Mouse (Mus musculus): ENCODE data around the gene Gm20547.
"Not testable (repeated sequence)": the region's sequence is repeated elsewhere in the genome, so short reads cannot be mapped to it uniquely, and the experiment has no call there.

Gene Gm20547

DNA sequence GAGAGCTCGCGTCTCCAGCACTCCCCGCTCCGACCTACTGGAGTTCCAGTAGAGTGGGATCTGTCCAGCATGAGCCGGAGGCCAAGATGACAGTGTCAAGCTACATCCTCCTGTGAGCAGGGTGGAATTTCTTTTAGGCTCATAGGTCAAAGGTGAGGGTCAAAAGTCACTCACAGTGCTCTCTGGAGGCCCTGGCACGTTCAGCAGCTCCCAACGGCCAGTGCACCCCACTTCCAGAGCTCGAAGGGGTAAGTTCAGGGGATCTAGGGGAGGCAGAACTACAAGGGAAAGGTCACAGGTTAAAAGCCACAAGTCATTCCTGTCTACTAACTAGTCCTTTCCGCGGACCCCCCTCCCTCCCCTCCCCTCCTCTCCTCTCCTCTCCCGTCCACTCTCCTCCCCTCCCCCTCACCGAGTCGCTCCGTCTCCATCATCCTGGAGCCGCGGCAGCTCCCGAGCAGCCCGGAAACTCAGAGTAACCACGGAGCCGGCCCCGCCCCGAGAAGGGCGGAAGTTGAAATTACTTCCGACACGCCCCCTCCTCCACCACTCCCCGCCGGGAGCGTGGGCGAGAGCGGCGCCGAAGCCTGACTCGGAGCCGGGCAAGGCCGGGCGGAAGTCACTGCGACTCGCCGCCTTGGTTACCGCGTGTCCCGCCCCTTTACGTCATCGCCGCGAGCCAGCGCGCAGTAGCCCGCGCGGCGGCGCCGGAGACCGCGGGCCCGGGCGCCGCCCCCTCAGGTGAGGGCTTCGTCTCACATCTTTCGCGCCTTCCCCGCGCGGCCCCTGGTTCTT, 31.9 kb downstream of the Gm20547 start, which contains the start of the genes Skiv2l and Nelfe:
Gene Skiv2l (minus strand): TSS at position 489 of the 795 bp plus-strand sequence.
Gene Nelfe (plus strand): TSS at position 670 of the 795 bp plus-strand sequence.
- peak; percentile 98 for DNase-seq

DNA sequence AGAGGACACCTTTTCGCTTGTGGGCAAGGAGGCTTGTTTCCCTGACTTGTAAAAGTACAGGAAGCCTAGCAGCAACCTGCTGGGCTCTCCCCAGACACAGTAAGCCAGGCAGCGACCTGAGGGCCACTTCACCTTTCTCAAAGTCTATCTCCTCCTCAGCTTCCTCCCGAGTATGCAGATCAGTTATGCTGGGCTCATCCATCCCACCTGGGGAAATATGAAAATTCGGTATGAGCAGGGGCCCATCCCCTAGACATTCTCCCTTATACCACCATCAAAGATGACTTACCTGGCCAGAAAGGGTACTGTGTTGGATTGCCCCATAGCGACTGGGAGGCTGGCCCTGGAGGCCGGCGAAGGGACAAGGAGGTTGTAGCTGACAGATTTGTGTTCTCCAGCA, 34.2 kb downstream of the Gm20547 start:
- DNase-seq: no peak

DNA sequence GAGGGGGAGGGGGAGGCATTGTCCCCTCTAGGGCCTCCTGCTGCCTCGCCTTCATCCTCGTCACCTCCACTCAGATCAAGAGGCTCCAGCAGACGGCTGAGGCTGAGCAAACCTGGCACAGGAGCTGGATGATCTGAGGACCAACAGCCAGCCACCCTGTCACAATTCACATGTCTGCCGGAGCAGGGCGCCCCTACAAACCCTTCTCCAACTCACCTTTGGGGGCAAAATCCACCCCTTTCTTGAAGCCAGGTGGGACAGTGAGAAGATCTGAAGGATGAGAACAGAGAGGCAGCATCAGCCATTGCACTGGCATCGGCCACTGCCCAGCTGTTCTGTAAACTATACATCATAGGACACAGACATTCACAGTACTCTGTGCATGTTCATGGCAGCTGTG, 34.6 kb downstream of the Gm20547 start:
- no peak for DNase-seq

DNA sequence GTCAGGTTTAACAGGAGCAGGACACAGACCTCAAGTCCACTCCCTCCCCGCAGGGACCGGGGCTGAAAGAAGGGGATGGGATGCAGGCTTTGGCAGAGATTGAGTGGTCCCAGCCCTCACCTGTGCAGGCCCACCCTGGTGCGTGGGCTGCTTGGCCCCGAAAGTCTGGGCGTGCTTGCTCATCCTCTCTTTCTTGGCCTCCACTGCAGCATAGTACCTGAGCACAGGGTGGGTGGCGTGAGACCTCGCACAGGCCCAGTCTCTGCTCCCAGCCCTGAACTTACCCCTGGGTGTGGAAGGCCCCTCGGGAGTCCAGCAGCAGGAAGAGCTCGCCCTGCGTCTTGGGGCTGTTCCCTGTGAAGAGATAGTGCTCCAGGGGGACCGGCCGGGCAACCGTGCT, 37.0 kb downstream of the Gm20547 start:
- DNase-seq: no peak

- no peak for DNase-seq
These were observed 41.0 kb downstream of the Gm20547 start for GRCm38 (mm10) chr17:34840736-34841307.

- DNase-seq: no peak
These were observed 43.1 kb downstream of the Gm20547 start for GRCm38 (mm10) chr17:34838785-34839184.

DNA sequence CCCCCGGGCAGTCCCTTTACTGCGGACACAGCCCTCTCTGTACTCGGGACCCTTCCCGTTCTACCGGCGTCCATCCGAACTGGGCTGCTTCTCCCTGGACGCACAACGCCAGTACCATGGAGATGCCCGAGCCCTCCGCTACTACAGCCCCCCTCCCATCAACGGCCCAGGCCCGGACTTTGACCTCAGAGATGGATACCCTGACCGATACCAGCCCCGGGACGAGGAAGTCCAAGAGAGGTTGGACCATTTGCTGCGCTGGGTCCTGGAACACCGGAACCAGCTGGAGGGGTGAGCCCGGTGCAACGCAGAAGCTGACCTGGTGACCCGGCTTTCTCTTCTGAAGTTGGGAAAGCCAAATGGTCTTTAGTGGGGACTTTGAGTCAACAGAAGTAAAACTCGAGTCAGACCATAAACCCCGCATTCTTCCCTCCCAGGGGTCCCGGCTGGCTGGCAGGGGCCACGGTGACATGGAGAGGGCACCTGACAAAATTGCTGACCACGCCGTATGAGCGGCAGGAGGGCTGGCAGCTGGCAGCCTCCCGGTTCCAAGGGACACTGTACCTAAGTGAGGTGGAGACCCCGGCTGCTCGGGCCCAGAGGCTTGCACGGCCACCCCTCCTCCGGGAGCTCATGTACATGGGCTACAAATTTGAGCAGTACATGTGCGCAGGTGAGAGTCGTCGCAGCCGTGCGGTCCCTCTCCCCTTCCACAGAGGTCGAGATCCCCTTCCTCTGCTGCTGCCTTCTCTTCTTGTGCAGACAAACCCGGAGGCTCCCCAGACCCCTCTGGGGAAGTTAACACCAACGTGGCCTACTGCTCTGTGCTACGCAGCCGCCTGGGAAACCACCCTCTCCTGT, 44.1 kb downstream of the Gm20547 start:
- DNase-seq: no peak

- DNase-seq: peak; percentile 95
These were observed 45.0 kb downstream of the Gm20547 start, which contains the start of the genes Stk19 and Dxo for GRCm38 (mm10) chr17:34836856-34837221. Gene Stk19, minus strand, starts transcription at chr17:34836945. Gene Dxo, plus strand, starts transcription at chr17:34837019.

DNA sequence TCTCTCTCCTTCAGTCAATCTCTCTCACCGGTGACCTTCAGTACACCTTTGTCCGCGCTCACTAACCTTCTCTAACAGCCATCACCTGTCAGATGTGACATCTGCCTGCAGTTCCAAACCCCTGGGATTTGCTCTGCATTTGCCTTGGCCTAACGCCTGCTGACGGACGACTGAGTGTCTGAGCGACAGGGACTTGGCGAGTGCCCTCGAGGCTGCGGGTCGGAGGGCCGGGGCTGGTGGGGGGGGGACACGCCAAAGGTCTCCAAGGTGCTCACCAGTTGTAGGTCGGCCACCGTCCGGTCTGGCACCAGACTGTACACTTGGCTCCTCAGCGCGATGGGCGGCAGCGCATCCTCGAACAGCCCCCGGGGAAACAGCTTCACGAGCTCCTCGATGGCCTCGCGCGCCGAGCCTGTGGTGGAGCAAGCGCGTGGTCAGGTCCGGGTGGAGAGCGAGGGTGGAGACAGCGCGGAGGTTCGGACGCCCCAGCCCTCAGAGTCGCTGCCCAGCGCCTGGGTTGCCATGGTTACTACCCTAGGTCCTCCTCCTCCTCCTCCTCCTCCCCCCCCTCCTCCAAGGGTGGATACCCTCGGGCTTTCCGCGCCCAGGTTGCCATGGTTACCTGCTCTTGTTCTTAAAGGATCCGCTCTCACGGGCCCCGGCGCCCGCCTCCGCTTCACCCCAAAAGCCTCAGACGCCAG, 45.5 kb downstream of the Gm20547 start:
- DNase-seq: no peak

- DNase-seq: not testable (repeated sequence)
These were observed 51.1 kb downstream of the Gm20547 start for GRCm38 (mm10) chr17:34830776-34831175.

DNA sequence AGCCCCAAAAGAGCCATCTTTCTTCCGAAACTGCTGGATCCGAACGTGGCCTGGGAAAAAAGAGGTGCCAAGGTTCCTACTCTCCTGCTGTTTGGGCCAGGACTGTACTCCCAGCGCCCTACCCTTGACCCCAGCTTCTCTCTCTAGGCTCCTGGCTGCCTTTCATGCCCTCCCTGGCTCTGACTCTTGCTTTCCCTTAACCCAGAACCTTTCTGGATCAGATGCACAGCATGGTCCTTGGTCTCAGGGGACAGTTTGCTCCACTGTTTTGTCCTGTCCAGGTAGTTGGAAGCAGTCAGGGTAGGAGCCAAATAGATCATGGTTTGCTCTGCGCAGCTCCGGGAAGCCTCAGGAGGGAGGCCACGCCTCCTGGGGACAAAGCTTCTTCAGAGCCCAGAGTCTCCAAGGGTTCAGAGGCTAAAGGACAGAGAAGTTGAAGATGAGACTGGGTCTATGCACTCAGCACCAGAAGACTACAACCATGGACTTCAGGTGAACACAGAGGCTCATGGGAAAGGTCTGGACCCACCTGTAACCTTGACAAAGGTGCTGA, 66.9 kb downstream of the Gm20547 start:
- DNase-seq: no peak

DNA sequence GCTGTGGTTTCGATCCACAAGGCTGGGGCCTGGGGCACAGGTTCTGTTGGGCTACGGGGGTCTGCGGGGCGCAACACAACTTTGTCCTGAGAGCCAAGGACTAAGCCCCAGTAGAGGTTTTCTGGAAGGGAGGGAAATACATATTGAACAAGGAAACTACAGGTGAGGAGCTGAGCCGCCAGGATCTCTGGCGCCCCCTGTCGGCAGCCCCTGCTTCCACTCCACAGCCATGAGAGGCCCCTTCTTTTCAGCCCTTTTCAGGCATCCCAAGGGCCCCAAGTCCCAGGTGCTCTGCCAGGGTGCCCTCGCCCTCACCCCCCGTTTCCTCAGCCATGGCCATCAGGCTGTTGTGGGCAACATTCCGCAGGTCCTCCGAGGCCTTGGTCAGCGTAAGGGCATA, 68.1 kb downstream of the Gm20547 start:
- not testable (repeated sequence) for DNase-seq

- DNase-seq: no peak
These were observed 70.6 kb downstream of the Gm20547 start for GRCm38 (mm10) chr17:34811275-34811674.

DNA sequence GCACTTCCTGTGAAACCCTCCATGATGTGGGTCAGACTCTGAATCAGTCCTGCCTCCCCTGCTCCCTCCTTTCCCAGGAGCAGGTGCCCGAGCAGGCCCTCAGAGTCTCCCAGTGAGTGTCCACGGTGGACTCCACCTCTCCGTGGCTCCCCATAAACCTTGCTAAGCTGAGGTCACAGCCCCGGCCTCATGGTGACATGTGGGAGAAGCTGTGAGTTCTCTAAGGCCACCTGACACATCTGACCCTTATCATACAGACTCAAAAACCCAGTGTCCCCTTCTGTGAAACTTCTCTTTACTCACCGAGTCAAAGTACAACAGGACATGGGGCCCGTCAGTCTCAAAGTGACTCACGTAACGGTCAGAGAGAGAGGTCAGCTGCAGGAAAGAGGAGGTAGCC, 71.0 kb downstream of the Gm20547 start:
- not testable (repeated sequence) for DNase-seq

GRCm38 (mm10) chr17:34810411-34810810, 71.4 kb downstream of the Gm20547 start:
- DNase-seq: not testable (repeated sequence)

GRCm38 (mm10) chr17:34808599-34809205, 73.1 kb downstream of the Gm20547 start:
- DNase-seq: no peak

GRCm38 (mm10) chr17:34807176-34807575, 74.7 kb downstream of the Gm20547 start:
- DNase-seq: no peak
